Mouse (Mus musculus) CH12.LX (cell line): ENCODE measurements around the gene Safb2.
A peak's percentile ranks its signal among the peaks of the same experiment; 100 is the strongest.

Source experiments
- CHD2 ChIP-seq: IDR thresholded peaks from 2 replicates; pipeline ENCODE4 v1.6.1; 2011; ENCODE audit warnings: low read length, improper control_type of control experiment
- CTCF ChIP-seq, 2 experiments: IDR thresholded peaks in 1 of 2; conservative IDR thresholded peaks in 1 of 2; 2 replicates each; pipeline ENCODE4 v1.5.1; 2011 to 2012; ENCODE audit warnings: low read depth in 2 of 2, low read length in 2 of 2, improper control_type of control experiment in 1 of 2, inconsistent platforms in 1 of 2, mild to moderate bottlenecking in 1 of 2, moderate library complexity in 1 of 2
- EP300 ChIP-seq: IDR thresholded peaks from 2 replicates; pipeline ENCODE4 v1.6.1; 2011; ENCODE audit warnings: low read length, improper control_type of control experiment
- ETS1 ChIP-seq: conservative IDR thresholded peaks from 2 replicates; pipeline ENCODE4 v1.6.1; 2012; ENCODE audit warnings: low read depth, mild to moderate bottlenecking, inconsistent platforms, low read length, improper control_type of control experiment, moderate library complexity
- HCFC1 ChIP-seq: IDR thresholded peaks from 2 replicates; pipeline ENCODE4 v1.6.1; 2012; ENCODE audit warnings: low read depth, mild to moderate bottlenecking, inconsistent platforms, low read length, improper control_type of control experiment
- MAFK ChIP-seq: IDR thresholded peaks from 2 replicates; pipeline ENCODE4 v1.6.1; 2011; ENCODE audit warnings: low read length, improper control_type of control experiment; ENCODE audit not compliant: insufficient replicate concordance
- MAX ChIP-seq: IDR thresholded peaks from 2 replicates; pipeline ENCODE4 v1.6.1; 2011; ENCODE audit warnings: low read length, improper control_type of control experiment
- POLR2A ChIP-seq: IDR thresholded peaks from 2 replicates; pipeline ENCODE4 v1.6.1; 2011; ENCODE audit warnings: low read depth, mild to moderate bottlenecking, improper control_type of control experiment, low read length
- POLR2AphosphoS2 ChIP-seq: IDR thresholded peaks from 2 replicates; pipeline ENCODE4 v1.6.1; 2011; ENCODE audit warnings: low read depth, low read length, improper control_type of control experiment
- RCOR1 ChIP-seq: conservative IDR thresholded peaks from 2 replicates; pipeline ENCODE4 v1.6.1; 2012; ENCODE audit warnings: low read depth, mild to moderate bottlenecking, inconsistent platforms, low read length, improper control_type of control experiment
- SIN3A ChIP-seq: IDR thresholded peaks from 2 replicates; pipeline ENCODE4 v1.6.1; 2012; ENCODE audit warnings: low read length, improper control_type of control experiment, inconsistent platforms
- TCF12 ChIP-seq: IDR thresholded peaks from 2 replicates; pipeline ENCODE4 v1.6.1; 2014; ENCODE audit warnings: low read depth, mild to moderate bottlenecking, inconsistent platforms, low read length, improper control_type of control experiment

DNA sequence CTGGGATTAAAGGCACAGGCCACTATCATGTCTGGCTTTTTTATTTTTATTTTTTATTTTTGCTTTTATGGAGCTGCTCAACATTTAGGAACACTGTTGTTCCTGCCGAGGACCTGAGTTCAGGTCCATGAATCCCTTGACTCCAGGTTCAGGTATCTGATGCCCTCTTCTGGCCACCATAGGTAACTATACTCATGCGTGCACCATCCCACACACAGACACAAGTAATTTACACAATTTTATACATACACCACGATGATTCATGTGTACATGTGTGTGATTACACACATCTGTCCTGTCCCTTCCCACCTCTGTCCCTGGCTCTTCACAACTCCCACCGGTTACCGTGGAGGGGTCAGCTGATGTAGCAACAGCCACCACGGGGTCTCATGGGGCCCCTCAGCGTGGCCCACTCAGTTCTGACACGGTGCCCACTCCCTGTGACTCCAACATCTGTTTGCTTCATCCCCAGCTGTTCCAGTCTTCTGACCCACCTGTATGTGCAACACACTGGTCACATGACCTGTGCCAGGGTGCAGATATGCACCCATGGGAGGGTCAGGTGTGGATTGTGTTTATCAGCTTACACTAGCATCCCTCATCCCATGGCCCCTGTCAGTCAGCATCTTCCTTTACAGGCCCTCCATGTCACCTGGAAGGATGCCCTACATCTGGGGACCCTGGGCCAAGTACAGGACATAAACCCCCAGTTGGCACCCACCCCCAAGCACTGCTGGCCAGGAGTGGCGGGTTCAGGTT lies 36.4 kb downstream of the Safb2 start:
- TF ChIP-seq CTCF (conservative IDR thresholded peaks at IDR 0.05 in 1 of 2, IDR thresholded peaks at IDR 0.05 in 1 of 2; ENCODE audit: low read depth in 2 of 2, low read length in 2 of 2) = peak; percentile 23 to 60; a peak in 3 of 4 replicates
- no peak for TF ChIP-seq MAX
- no peak for TF ChIP-seq ETS1
- TF ChIP-seq CHD2 = no peak
- no peak for TF ChIP-seq SIN3A
- TF ChIP-seq HCFC1 = no peak
- TF ChIP-seq POLR2A = no peak
- no peak for TF ChIP-seq RCOR1
- no peak for TF ChIP-seq EP300
- TF ChIP-seq POLR2AphosphoS2 = no peak
- no peak for TF ChIP-seq TCF12
- no peak for TF ChIP-seq MAFK
